Mouse (Mus musculus): Measurements from ENCODE around the gene Rnf113a2.

Rnf113a2 gene

DNA sequence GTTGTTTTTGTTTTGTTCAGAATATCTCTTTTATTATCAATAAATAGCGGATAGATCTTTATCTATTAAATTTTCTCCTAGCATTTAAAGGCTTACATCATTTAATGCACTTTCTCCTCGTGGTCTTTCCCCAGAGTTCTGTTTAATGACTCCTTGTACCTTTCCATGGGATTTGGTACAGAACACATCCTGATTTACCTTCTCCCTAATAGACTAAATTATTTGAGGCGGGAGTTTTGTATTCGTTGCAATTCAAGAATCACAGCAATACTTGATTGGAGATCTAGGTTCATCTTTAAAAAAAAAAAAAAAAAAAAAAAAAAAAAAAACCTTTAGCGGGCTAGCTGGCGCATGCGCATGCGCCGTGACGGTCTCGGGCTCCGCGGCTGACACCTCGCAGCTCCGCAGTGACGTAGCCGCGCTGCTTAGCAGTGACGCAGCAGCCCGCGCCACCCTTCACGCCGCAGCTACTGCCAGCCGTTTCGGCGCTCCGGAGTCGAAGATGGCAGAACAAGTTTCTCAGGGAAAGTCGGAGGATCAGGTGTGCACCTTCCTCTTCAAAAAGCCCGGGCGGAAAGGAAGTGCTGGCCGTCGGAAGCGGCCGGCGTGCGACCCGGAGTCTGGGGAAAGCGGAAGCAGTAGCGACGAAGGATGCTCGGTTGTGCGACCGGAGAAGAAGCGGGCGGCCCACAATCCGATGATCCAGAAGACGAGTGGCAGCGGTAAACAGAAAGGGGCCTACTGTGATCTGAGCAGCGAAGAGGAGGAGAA, at the start of gene Rnf113a2:
Gene Rnf113a2 (plus strand): TSS at position 363 of the 771 bp plus-strand sequence.
- in situ Hi-C loops (cut with MboI; ENCODE audit: low pct_unique_long_range_greater_than_20kb in 1 of 2, low sequenced_read_pairs in 2 of 2, unreplicated experiment in 1 of 2): no loop called here

DNA sequence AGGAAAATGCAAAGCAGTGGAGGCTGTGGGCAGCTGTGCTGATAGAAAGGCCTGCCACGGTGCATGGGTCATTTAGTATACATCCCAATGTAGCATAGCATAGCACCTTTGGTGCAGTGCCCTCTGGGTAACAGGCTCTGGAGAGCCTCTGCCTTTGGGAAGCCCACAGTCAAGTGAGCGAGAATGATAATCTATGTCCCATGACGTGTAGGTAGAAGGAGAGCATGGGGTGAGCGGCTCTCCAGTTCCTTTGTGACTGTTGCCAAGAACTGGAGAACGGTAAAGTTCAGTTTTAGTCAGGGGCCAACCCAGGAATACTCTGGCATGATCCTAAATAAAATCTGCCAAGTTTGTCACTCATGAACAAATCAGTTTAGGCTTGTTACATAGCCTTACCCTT, 45.3 kb upstream of the Rnf113a2 start:
- in situ Hi-C loops (cut with MboI; ENCODE audit: low pct_unique_long_range_greater_than_20kb in 1 of 2, low sequenced_read_pairs in 2 of 2, unreplicated experiment in 1 of 2): no loop called here

DNA sequence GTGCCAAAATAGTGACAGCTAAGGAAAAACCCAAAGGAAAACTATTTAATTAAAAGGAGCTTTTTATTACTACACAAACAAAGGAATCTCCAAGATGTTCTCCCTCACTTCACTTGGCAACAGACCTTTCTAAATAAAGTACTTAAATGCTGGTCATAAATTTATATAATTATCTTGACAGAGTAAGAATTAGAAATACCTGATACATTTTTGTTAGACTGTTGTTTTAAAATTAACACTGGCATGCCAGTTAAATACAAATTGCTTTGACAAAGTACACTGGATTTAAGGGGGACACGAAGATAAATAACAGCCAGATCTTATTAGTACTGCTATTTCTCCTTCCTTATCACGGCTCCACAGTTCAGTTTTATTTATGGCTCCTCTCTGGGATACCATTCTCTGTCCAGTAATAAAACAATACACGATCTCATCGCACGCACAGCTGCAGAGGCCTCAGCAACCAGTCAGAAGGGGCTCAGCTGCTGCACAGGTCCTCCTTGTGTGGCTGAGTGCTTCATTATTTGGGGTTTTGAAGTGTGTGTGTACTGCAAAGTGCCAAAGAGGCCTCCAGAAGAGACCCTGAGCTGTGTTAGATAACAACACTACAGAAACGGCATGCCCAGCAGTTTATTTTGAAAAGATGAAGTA, 43.0 kb upstream of the Rnf113a2 start:
- in situ Hi-C loops (cut with MboI; ENCODE audit: low pct_unique_long_range_greater_than_20kb in 1 of 2, low sequenced_read_pairs in 2 of 2, unreplicated experiment in 1 of 2): no loop called here

DNA sequence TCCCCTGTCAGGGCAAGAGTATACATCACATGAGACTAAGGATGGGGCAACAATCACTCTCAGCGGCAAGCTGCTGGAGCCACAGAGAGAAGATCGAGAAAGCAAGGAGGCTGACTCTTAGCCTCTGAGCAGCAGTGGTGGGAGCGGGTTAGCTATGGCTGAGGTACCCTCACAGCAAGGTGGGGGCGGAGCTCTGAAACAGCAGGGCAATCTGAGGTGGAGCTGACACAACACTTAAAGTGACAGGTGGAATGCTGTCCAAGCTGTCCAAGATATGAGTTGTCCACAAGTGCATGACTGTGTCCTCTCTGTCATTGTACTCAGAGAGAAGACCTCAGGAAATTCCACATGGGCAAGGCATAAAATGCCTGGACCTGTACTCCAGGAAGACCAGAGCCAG, 34.6 kb upstream of the Rnf113a2 start:
- in situ Hi-C loops (cut with MboI; ENCODE audit: low pct_unique_long_range_greater_than_20kb in 1 of 2, low sequenced_read_pairs in 2 of 2, unreplicated experiment in 1 of 2): no loop called here

DNA sequence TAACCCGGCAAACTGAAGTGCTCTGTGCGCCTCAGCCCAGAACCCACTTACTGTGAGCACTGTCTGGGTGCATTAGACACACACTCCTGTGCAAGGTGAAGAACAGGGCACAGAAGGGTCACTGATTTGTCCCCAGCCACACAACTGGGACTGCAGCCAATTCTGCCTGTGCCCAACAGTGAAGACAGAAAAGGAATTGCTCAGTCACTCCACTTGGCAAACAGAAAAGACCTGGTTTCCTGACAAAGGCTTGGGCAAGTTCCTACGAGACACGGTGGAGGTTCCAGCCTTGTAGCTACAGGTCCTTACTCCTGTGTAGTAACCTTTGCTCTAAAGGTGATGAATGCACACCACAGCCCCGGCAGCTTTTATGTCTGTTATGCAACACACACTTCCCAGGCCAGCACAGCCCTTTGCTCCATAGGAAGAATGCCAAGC, 32.3 kb upstream of the Rnf113a2 start:
- in situ Hi-C loops (cut with MboI; ENCODE audit: low pct_unique_long_range_greater_than_20kb in 1 of 2, low sequenced_read_pairs in 2 of 2, unreplicated experiment in 1 of 2): no loop called here

DNA sequence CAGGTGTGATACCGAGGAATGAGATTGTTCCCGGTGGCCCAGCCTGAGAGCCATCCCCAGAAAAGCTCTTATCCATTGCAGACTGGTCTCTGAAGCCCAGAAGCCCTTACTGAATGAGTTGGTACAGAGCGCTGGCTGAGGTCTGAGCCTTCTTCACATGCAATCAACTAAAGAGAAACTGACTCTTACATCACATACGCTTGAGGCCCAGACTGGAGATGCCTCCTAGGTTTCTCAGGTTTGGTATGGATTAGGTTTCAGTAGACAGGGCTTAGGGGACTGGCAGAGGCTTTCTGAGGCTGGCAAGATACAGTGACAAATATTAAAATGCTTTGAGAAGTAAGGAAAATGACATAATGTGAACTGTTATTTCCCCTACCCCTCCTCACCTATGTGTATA, 31.6 kb upstream of the Rnf113a2 start:
- in situ Hi-C loops (cut with MboI; ENCODE audit: low pct_unique_long_range_greater_than_20kb in 1 of 2, low sequenced_read_pairs in 2 of 2, unreplicated experiment in 1 of 2): no loop called here

DNA sequence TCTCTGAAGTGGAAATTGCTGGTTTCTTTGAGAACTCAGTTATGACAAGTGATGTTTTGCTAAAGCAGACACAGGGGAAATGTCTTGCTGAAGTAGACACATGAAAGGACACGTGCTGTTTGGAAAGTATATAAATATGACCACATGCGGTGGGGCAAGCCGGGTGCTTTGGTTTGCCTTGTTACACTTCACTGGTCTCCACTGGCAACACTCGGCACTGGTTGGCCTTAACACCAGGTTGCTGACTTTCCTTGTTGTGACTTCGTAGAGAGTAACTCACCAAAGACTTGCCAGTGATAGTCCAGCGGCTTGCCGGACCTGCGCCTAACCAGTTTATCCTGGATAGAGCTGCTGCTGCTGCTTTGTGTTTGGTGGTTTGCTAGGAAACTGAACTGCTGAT, 28.9 kb upstream of the Rnf113a2 start:
- in situ Hi-C loops (cut with MboI; ENCODE audit: low pct_unique_long_range_greater_than_20kb in 1 of 2, low sequenced_read_pairs in 2 of 2, unreplicated experiment in 1 of 2): no loop called here

DNA sequence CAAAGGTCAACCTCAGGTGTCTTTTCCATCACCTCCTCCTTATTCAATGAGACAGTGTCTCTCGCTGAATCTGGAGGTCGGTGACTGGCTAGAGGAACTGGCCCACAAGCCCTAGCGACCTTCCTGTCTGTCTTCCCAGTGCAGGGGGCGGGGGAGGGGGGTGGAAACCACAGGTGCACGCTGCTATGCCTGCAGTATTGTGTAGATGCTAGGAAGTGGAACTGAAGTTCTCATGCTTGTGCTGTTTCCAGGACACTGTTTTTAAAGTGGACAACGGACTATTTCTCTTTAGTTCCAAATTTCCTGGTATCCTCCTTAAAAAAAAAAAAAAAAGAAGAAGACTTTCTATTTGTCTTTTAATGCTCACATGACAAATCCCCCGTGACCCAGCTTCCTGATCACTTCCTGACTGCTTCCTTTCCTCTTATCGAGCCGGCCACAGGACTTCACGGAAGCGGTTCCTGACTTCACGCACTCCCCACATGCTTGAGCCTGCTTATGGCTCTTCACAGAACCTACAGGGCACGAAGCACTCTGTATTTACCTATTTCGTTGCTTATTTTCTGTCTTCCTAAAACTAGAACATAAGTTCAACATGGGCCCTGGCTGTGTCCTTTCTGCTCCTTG, 28.1 kb upstream of the Rnf113a2 start:
- in situ Hi-C loops (cut with MboI; ENCODE audit: low pct_unique_long_range_greater_than_20kb in 1 of 2, low sequenced_read_pairs in 2 of 2, unreplicated experiment in 1 of 2): no loop called here

DNA sequence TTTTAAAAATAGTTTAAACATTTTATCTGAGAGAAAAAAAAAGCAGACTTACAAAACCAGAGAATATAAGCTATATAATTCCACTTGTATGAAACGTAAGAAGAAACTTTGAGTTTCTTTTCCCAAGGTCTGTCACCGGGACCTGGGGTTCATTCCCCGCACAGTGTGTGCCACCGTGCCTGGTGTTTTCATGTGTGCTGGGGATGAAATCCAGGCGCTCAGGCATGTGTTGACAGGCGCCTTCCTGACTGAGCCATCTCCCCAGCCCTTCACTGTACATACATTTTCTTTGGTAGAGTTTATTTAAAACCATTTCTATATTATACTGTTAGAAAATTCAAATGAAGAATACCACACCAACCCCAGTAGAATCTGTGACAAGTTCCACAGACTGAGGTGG, 26.7 kb upstream of the Rnf113a2 start:
- in situ Hi-C loops (cut with MboI; ENCODE audit: low pct_unique_long_range_greater_than_20kb in 1 of 2, low sequenced_read_pairs in 2 of 2, unreplicated experiment in 1 of 2): no loop called here

DNA sequence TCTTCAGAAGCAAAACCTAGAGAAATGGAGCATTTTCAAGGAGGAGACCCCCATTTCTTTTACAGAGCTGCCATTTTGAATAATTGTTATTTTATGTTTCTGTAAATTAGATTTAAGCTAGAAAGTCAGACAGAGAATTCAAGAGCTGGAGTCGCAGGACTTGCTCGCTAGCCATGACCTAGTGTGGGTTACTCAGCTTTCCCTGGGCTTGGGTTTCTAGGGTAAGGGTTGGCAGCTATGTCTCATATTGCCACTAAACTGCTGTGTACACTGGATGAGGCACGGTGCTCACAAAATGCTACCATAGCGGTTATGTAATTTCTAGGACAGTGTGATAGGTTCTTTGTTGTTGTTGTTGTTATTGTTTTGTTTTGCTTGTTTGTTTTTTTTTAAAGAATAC, 24.3 kb upstream of the Rnf113a2 start:
- in situ Hi-C loops (cut with MboI; ENCODE audit: low pct_unique_long_range_greater_than_20kb in 1 of 2, low sequenced_read_pairs in 2 of 2, unreplicated experiment in 1 of 2): no loop called here

DNA sequence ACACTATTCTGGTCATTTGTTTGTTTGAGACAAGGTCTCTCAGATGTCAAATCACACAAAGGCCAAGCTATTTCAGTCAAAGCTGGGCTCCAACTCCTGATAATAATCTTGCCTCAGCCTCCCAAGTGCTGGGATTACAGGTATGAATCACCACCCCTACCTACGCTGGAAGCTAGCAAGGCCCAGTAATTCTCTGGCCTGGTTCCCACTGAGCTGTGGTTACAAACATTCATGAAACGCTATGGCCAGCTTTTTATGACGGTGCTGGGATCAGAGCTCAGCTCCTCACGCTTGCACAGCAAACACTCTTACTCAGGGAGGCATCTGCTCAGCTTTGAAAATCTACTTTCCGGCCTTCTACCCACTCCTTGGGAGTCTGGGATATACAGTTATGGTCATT, 23.1 kb upstream of the Rnf113a2 start:
- in situ Hi-C loops (cut with MboI; ENCODE audit: low pct_unique_long_range_greater_than_20kb in 1 of 2, low sequenced_read_pairs in 2 of 2, unreplicated experiment in 1 of 2): no loop called here

DNA sequence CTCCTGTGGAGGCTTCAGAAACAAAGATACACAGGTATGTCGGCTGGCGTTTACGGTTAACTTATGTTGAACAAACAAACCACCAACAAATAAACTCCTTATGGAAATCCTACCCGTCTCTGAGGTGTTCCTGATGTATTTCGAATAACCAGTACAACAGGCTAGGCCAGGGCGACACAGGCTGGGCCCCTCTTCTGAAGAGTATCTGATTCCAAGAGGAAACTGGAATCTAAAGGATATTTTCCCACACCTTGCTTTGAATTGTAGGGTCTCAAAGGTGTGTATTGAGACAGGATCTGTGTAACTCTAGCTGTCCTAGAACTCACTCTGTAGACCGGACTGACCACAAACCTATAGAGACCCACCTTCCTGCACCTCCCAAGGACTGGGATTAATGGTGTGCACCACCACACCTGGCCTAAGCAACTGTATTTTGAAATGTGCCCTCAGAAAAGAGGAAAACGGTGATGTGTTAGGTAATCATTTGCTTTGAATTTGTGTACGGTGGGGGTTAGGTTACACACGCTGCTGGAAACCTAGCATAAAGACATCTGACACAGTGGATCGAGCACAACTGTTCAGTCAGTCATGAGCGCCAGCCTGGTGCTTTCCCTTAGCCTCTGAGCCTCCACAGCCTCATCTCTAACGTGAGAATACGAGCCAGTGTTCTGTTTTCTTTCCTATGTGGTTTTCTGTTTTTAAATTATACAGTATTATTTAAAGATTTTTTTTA, 19.9 kb upstream of the Rnf113a2 start:
- in situ Hi-C loops (cut with MboI; ENCODE audit: low pct_unique_long_range_greater_than_20kb in 1 of 2, low sequenced_read_pairs in 2 of 2, unreplicated experiment in 1 of 2): no loop called here

DNA sequence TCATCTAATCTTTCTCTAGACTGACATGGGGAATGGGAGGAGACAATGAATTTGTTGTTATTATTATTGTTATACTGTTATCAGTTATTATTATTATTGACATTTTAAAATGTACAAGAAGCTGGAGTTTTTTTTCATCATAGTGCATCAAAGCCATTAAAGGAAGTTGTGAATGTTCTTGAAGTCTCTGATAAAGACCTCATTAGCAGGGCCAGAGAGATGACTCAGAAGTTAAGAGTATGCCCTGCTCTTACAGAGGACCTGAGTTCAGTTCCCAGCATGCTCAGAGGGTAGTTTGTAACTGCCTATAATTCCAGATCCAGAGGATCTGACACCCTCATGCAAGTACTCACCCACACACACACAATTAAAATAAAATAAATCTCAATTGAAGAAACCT, 19.3 kb upstream of the Rnf113a2 start:
- in situ Hi-C loops (cut with MboI; ENCODE audit: low pct_unique_long_range_greater_than_20kb in 1 of 2, low sequenced_read_pairs in 2 of 2, unreplicated experiment in 1 of 2): no loop called here

DNA sequence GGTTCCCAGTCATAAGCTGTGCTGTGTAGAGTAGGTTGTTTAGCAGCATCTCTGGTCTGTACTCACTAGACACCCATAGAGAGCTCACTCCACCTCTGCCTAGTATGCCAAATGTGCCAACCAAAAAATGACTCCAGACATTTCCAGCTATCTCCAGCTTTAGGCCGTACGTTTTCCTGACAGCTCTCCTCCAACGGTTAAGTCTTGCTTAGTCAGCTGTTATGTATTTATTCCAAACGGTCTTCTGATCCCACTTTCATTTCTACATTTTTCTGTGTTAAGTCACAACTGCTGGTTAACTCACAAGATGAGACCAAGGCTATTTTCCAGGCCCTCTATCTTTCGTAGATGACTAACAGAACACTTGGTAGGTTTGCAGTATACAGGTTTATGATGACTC, 18.4 kb upstream of the Rnf113a2 start:
- in situ Hi-C loops (cut with MboI; ENCODE audit: low pct_unique_long_range_greater_than_20kb in 1 of 2, low sequenced_read_pairs in 2 of 2, unreplicated experiment in 1 of 2): no loop called here

DNA sequence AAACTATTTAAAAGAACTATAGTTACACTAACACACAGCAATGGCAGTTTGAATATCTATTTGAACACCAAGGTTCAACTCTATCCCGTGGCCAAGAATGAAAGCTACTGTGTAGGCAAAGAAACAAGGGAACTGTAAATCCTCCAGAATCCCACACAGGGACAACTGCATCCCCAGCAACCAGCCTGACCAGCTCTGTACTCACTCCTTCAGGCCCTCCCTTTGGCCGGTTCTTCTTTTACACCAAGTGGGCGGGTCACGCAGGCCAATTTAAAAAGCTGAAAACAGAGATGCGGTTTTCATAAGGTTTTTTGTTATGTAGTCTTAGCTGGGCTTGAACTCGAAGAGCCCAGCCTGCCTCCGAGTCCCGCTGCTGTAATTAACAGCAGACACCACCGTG, 17.9 kb upstream of the Rnf113a2 start:
- in situ Hi-C loops (cut with MboI; ENCODE audit: low pct_unique_long_range_greater_than_20kb in 1 of 2, low sequenced_read_pairs in 2 of 2, unreplicated experiment in 1 of 2): no loop called here

DNA sequence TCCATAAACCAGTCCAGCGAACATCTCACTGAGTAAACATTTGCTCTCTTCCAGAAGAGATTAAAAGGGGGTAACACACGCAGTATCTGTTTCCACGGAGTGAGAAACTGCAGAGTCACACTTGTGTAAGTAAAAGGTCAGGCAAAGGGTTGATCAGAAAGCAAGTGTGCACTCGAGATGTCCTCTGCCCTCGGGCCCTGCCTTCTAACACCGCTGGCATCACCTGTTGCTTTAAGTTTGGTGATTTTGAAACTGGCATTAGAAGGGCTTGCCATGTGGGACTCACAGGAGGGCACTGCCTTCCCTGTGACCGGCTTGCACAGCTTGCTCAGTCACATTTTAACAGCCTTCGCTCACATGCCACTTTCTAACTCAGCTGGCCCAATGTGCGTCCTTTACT, 17.3 kb upstream of the Rnf113a2 start:
- in situ Hi-C loops (cut with MboI; ENCODE audit: low pct_unique_long_range_greater_than_20kb in 1 of 2, low sequenced_read_pairs in 2 of 2, unreplicated experiment in 1 of 2): no loop called here

DNA sequence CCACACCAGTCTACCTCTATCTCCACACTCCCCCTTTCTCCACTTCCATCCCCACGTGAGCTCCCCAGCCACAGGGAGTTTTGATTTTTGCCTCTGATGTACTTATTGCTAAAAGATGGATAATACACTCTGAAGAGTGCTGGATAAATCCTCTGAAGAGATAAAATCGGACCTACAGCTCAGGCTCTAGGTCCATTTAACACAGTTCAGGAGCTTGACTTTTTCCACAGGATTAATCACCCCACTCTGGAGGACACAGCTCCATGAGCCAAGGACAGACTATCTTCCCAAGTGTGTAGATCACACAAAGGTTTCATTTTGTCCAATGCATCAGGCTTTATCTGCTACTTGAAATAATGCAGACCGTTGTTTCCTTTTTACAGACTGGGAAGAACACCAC, 16.9 kb upstream of the Rnf113a2 start:
- in situ Hi-C loops (cut with MboI; ENCODE audit: low pct_unique_long_range_greater_than_20kb in 1 of 2, low sequenced_read_pairs in 2 of 2, unreplicated experiment in 1 of 2): no loop called here

DNA sequence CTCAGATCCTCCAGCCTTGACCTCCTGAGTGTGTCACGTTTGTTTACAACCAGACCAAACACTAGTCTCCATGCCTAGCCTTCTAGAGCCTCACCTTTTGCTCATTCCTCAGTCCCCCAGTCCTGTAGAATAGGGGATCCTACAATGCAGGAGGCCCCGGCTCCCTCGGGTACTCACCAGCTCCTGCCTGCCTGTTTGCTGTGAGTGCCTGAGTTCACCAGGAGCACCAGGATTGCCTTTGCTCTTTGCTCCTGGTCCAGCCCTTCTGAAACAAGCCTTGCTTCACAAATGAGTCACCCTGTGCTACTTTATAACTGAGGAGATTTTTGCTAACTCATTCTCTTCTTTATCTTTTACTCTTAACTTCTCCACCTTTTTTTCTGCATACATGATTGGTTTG, 16.3 kb upstream of the Rnf113a2 start:
- in situ Hi-C loops (cut with MboI; ENCODE audit: low pct_unique_long_range_greater_than_20kb in 1 of 2, low sequenced_read_pairs in 2 of 2, unreplicated experiment in 1 of 2): no loop called here

DNA sequence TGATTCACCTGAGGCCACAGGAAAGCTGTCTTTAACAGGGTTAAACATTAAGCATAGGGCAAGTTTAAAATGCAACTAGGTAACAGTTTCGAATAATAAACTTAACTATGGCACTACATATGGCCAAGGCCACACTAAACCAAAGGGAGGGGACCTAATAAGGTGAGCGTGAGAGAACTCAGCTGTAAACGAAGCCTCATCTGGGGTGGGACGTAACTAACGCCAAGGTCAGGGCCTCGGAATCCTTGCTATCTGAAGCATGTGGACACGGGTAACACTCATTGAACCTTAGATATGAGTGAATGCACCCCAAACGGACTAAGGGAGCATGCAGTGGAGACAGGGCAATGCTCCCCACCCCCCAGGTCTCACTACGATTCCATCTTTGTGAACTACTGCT, 14.1 kb upstream of the Rnf113a2 start:
- in situ Hi-C loops (cut with MboI; ENCODE audit: low pct_unique_long_range_greater_than_20kb in 1 of 2, low sequenced_read_pairs in 2 of 2, unreplicated experiment in 1 of 2): no loop called here

Measured in mouse embryonic stem cell (cell line).